Mouse (Mus musculus): ENCODE measurements around the gene Ssc4d. TPM values are rescaled to one million over a fixed set of nuclear protein-coding genes. Genes with fewer than 3 reads are reported as not detected.

The Ssc4d gene
- polyA plus RNA-seq, 1 experiment from 2014 or later: 4.6 TPM

- Histone ChIP-seq H3K27me3 (ENCODE audit: control insufficient read depth, insufficient read depth, low read length) (no peaks in the 10 kb centered on the region), H3K4me3 (ENCODE audit: low read depth, low read length) (no peak overlapping the region), H3K4me1 (ENCODE audit: control insufficient read depth, insufficient read depth, low read length) (peaks cover 3% of the 10 kb centered on the region; the same call in 1 of the 2 replicates), H3K4me2 (ENCODE audit: low read depth, severe bottlenecking) (no peak overlapping the region), H3K9me3 (ENCODE audit: control insufficient read depth, low read length) (no peaks in the 10 kb centered on the region), H3K9ac (ENCODE audit: low read length) (no peak overlapping the region), H3K36me3 (ENCODE audit: control insufficient read depth, insufficient read depth, low read length) (no peaks in the 10 kb centered on the region; the same call in 1 of the 2 replicates), H3K27ac (replicated peaks; ENCODE audit: low read depth, low read length) (no peak overlapping the region)
- DNase-seq (ENCODE audit: low spot score) (no peak), ATAC-seq (ENCODE audit: insufficient number of reproducible peaks, low FRiP score, low TSS enrichment, low read depth) (no peak)
- WGBS: 83% methylated on average over 4 of the region's 4 CpGs
Measured at GRCm38 (mm10) chr5:136004537-136004936, 30.2 kb upstream of the Ssc4d start.

- H3K9me3 ChIP-seq (ENCODE audit: control insufficient read depth, low read length): no peaks in the 10 kb centered on the region
- H3K4me1 ChIP-seq (ENCODE audit: control insufficient read depth, insufficient read depth, low read length): peaks cover 3% of the 10 kb centered on the region; the same call in 1 of the 2 replicates
- H3K9ac ChIP-seq (ENCODE audit: low read length): no peak overlapping the region
- WGBS: 18% methylated on average over 3 of the region's 3 CpGs
- ATAC-seq (ENCODE audit: insufficient number of reproducible peaks, low FRiP score, low TSS enrichment, low read depth) (no peak), DNase-seq (ENCODE audit: low spot score) (peak; percentile 24)
- no peak overlapping the region for H3K4me2 ChIP-seq (ENCODE audit: low read depth, severe bottlenecking)
- H3K36me3 ChIP-seq (ENCODE audit: control insufficient read depth, insufficient read depth, low read length): peaks cover 5% of the 10 kb centered on the region; the same call in 1 of the 2 replicates
- H3K4me3 ChIP-seq (ENCODE audit: low read depth, low read length): no peak overlapping the region
- H3K27me3 ChIP-seq (ENCODE audit: control insufficient read depth, insufficient read depth, low read length): no peaks in the 10 kb centered on the region
- 0 out of 2 replicates have a peak overlapping the region, but pooled peaks have one; percentile 43 for H3K27ac ChIP-seq (replicated peaks; ENCODE audit: low read depth, low read length)
Measured at GRCm38 (mm10) chr5:136002751-136003151, 28.4 kb upstream of the Ssc4d start.

- H3K4me2 ChIP-seq (ENCODE audit: low read depth, severe bottlenecking): no peak overlapping the region
Measured at GRCm38 (mm10) chr5:136002325-136002724, 28.0 kb upstream of the Ssc4d start.

GRCm38 (mm10) chr5:136001222-136001621 is 26.9 kb upstream of the Ssc4d start:
- WGBS: 92% methylated on average over 6 of the region's 6 CpGs
- peaks cover 3% of the 10 kb centered on the region; the same call in 1 of the 2 replicates for H3K4me1 ChIP-seq (ENCODE audit: control insufficient read depth, insufficient read depth, low read length)
- no peak for DNase-seq (ENCODE audit: low spot score)
- H3K9ac ChIP-seq (ENCODE audit: low read length): no peak overlapping the region
- no peaks in the 10 kb centered on the region for H3K9me3 ChIP-seq (ENCODE audit: control insufficient read depth, low read length)
- no peak overlapping the region for H3K27ac ChIP-seq (replicated peaks; ENCODE audit: low read depth, low read length)
- no peak for ATAC-seq (ENCODE audit: insufficient number of reproducible peaks, low FRiP score, low TSS enrichment, low read depth)
- H3K4me2 ChIP-seq (ENCODE audit: low read depth, severe bottlenecking): no peak overlapping the region
- H3K27me3 ChIP-seq (ENCODE audit: control insufficient read depth, insufficient read depth, low read length): no peaks in the 10 kb centered on the region
- no peak overlapping the region for H3K4me3 ChIP-seq (ENCODE audit: low read depth, low read length)
- peaks cover 8% of the 10 kb centered on the region for H3K36me3 ChIP-seq (ENCODE audit: control insufficient read depth, insufficient read depth, low read length)

More at GRCm38 (mm10) chr5:136002325-136002724, 28.0 kb upstream of the Ssc4d start:
- DNase-seq (ENCODE audit: low spot score) (no peak), ATAC-seq (ENCODE audit: insufficient number of reproducible peaks, low FRiP score, low TSS enrichment, low read depth) (no peak)
- Histone ChIP-seq H3K9me3 (ENCODE audit: control insufficient read depth, low read length) (no peaks in the 10 kb centered on the region), H3K4me1 (ENCODE audit: control insufficient read depth, insufficient read depth, low read length) (peaks cover 3% of the 10 kb centered on the region; the same call in 1 of the 2 replicates), H3K36me3 (ENCODE audit: control insufficient read depth, insufficient read depth, low read length) (peaks cover 5% of the 10 kb centered on the region; the same call in 1 of the 2 replicates), H3K27me3 (ENCODE audit: control insufficient read depth, insufficient read depth, low read length) (no peaks in the 10 kb centered on the region), H3K4me3 (ENCODE audit: low read depth, low read length) (no peak overlapping the region), H3K9ac (ENCODE audit: low read length) (no peak overlapping the region), H3K27ac (replicated peaks; ENCODE audit: low read depth, low read length) (0 out of 2 replicates have a peak overlapping the region, but pooled peaks have one; percentile 43)
- WGBS: 71% methylated on average over 2 of the region's 2 CpGs

GRCm38 (mm10) chr5:135996162-135996561 is 21.8 kb upstream of the Ssc4d start:
- no peak overlapping the region; the same call in 1 of the 2 replicates for H3K4me2 ChIP-seq (ENCODE audit: low read depth, severe bottlenecking)
- no peaks in the 10 kb centered on the region for H3K27me3 ChIP-seq (ENCODE audit: control insufficient read depth, insufficient read depth, low read length)
- DNase-seq (ENCODE audit: low spot score) (no peak), ATAC-seq (ENCODE audit: insufficient number of reproducible peaks, low FRiP score, low TSS enrichment, low read depth) (no peak)
- H3K4me1 ChIP-seq (ENCODE audit: control insufficient read depth, insufficient read depth, low read length): peaks cover 6% of the 10 kb centered on the region; the same call in 1 of the 2 replicates
- no peak overlapping the region for H3K27ac ChIP-seq (replicated peaks; ENCODE audit: low read depth, low read length)
- H3K9me3 ChIP-seq (ENCODE audit: control insufficient read depth, low read length): no peaks in the 10 kb centered on the region
- H3K36me3 ChIP-seq (ENCODE audit: control insufficient read depth, insufficient read depth, low read length): peaks cover 8% of the 10 kb centered on the region
- H3K4me3 ChIP-seq (ENCODE audit: low read depth, low read length): peak overlapping the region; percentile 87; the same call in 1 of the 2 replicates
- no peak overlapping the region for H3K9ac ChIP-seq (ENCODE audit: low read length)
- 94% methylated on average over 8 of the region's 8 CpGs for WGBS

GRCm38 (mm10) chr5:135994725-135995687 is 20.7 kb upstream of the Ssc4d start, which contains the start of gene Dtx2:
Gene Dtx2, plus strand, starts transcription at chr5:135994800.
- 1% methylated on average over 47 of the region's 47 CpGs for WGBS
- H3K27me3 ChIP-seq (ENCODE audit: control insufficient read depth, insufficient read depth, low read length): no peaks in the 10 kb centered on the region
- DNase-seq (ENCODE audit: low spot score): peak; percentile 91
- H3K36me3 ChIP-seq (ENCODE audit: control insufficient read depth, insufficient read depth, low read length): peaks cover 8% of the 10 kb centered on the region
- peaks cover 6% of the 10 kb centered on the region; the same call in 1 of the 2 replicates for H3K4me1 ChIP-seq (ENCODE audit: control insufficient read depth, insufficient read depth, low read length)
- peak within 1 kb of the TSS; percentile 76; the same call in 1 of the 2 replicates for H3K27ac ChIP-seq (replicated peaks; ENCODE audit: low read depth, low read length)
- peak within 1 kb of the TSS; percentile 83 for H3K4me2 ChIP-seq (ENCODE audit: low read depth, severe bottlenecking)
- no peaks in the 10 kb centered on the region for H3K9me3 ChIP-seq (ENCODE audit: control insufficient read depth, low read length)
- H3K9ac ChIP-seq (ENCODE audit: low read length): peak within 1 kb of the TSS; percentile 83
- H3K4me3 ChIP-seq (ENCODE audit: low read depth, low read length): peak within 1 kb of the TSS; percentile 87
- peak; percentile 87 for ATAC-seq (ENCODE audit: insufficient number of reproducible peaks, low FRiP score, low TSS enrichment, low read depth)

- Histone ChIP-seq H3K4me3 (ENCODE audit: low read depth, low read length) (peak overlapping the region; percentile 87), H3K27me3 (ENCODE audit: control insufficient read depth, insufficient read depth, low read length) (no peaks in the 10 kb centered on the region), H3K9me3 (ENCODE audit: control insufficient read depth, low read length) (no peaks in the 10 kb centered on the region), H3K27ac (replicated peaks; ENCODE audit: low read depth, low read length) (no peak overlapping the region), H3K4me1 (ENCODE audit: control insufficient read depth, insufficient read depth, low read length) (peaks cover 6% of the 10 kb centered on the region; the same call in 1 of the 2 replicates), H3K36me3 (ENCODE audit: control insufficient read depth, insufficient read depth, low read length) (peaks cover 8% of the 10 kb centered on the region), H3K4me2 (ENCODE audit: low read depth, severe bottlenecking) (no peak overlapping the region), H3K9ac (ENCODE audit: low read length) (no peak overlapping the region)
- no peak for DNase-seq (ENCODE audit: low spot score)
- 72% methylated on average over 8 of the region's 8 CpGs for WGBS
- peak; percentile 18; the same call in 1 of the 2 replicates for ATAC-seq (ENCODE audit: insufficient number of reproducible peaks, low FRiP score, low TSS enrichment, low read depth)
Measured at GRCm38 (mm10) chr5:135994335-135994724, 20.0 kb upstream of the Ssc4d start.

- Histone ChIP-seq H3K4me2 (ENCODE audit: low read depth, severe bottlenecking) (no peak overlapping the region), H3K27ac (replicated peaks; ENCODE audit: low read depth, low read length) (no peak overlapping the region), H3K9me3 (ENCODE audit: control insufficient read depth, low read length) (no peaks in the 10 kb centered on the region), H3K9ac (ENCODE audit: low read length) (no peak overlapping the region), H3K4me1 (ENCODE audit: control insufficient read depth, insufficient read depth, low read length) (peaks cover 6% of the 10 kb centered on the region; the same call in 1 of the 2 replicates), H3K36me3 (ENCODE audit: control insufficient read depth, insufficient read depth, low read length) (peaks cover 3% of the 10 kb centered on the region), H3K4me3 (ENCODE audit: low read depth, low read length) (no peak overlapping the region), H3K27me3 (ENCODE audit: control insufficient read depth, insufficient read depth, low read length) (no peaks in the 10 kb centered on the region)
- no peak for DNase-seq (ENCODE audit: low spot score)
- WGBS: 57% methylated on average over 5 of the region's 5 CpGs
- ATAC-seq (ENCODE audit: insufficient number of reproducible peaks, low FRiP score, low TSS enrichment, low read depth): no peak
Measured at GRCm38 (mm10) chr5:135993381-135993965, 19.1 kb upstream of the Ssc4d start.
